Mouse (Mus musculus) midbrain, embryonic 12.5 days (tissue): ENCODE measurements around the gene Foxd3. TPM values are rescaled to one million over a fixed set of nuclear protein-coding genes. Genes with fewer than 3 reads are reported as not detected.

Experiments
- microRNA-seq: library from miRNA; unstranded; fragments of <30 nt; microRNA quantifications from one replicate; pipeline ENCODE4, GENCODE M21; 2017
- polyA plus RNA-seq: library from polyadenylated mRNA; unstranded; fragments of >200 nt; fragmentation: Nextera tagmentation; extraction: Ambion mirVana; gene quantifications from 2 replicates; pipeline ENCODE4 v1.2.1, GENCODE M21; 2016

The Foxd3 gene
- polyA plus RNA-seq, 1 experiment from 2014 or later, result 0.14 TPM

Small RNAs within 50 kb of the gene (microRNA-seq; reads per million reads assigned to microRNA genes)
- gene Gm23366, result not detected

Other genes with a start within 250 kb of the Foxd3 start
- 12.3 and 15.6 TPM in 2 replicates for gene Alg6, start 59.4 kb downstream of the Foxd3 start, polyA plus RNA-seq
- 22.2 and 24.2 TPM in 2 replicates for gene Efcab7, start 172.9 kb downstream of the Foxd3 start, polyA plus RNA-seq